Mouse (Mus musculus): Measurements from ENCODE around the gene Akap6. TPM values are rescaled to one million over a fixed set of nuclear protein-coding genes. Genes with fewer than 3 reads are reported as not detected.

The Akap6 gene
- polyA plus RNA-seq, 1 experiment, result 0.59 TPM

- TF ChIP-seq CTCF (IDR thresholded peaks at IDR 0.05; ENCODE audit: control insufficient read depth, insufficient read depth, insufficient replicate concordance, low read depth, low read length) (no peak), POLR2A (IDR thresholded peaks at IDR 0.05; ENCODE audit: control insufficient read depth, low read depth, low read length) (no peak)
- no peak overlapping the region for H3K27ac ChIP-seq (ENCODE audit: control insufficient read depth, insufficient read depth, low read depth, low read length)
- no peaks in the 10 kb centered on the region for H3K27me3 ChIP-seq (ENCODE audit: control insufficient read depth, insufficient read depth, low read length)
- no peak overlapping the region for H3K4me3 ChIP-seq (ENCODE audit: control insufficient read depth, low read depth, low read length)
- no peaks in the 10 kb centered on the region for H3K4me1 ChIP-seq (ENCODE audit: control insufficient read depth, insufficient read depth, low read length)
- H3K36me3 ChIP-seq (ENCODE audit: control insufficient read depth, insufficient read depth, low read length), result no peaks in the 10 kb centered on the region
Observed at GRCm38 (mm10) chr12:52991745-52992144, 292.6 kb downstream of the Akap6 start.

DNA sequence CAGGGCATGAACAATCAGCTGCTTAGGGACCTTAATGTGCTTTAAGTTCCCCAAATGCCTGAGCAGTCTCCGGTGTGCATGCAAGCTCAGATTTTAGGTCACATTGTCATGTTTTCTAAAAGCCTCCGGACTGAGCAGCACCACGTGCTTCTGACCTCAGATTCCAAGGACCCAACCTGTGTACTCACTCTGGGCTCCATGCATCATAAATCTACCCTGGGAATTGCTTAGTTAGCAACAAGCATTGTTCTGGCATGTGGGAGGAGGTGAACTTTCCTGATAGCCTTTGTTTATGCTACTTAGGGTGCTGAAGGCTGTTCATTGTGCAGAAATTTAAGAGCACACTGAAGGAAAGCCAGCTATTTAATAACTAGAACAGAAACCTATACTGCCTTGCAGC, 313.2 kb downstream of the Akap6 start:
- H3K27me3 ChIP-seq (ENCODE audit: control insufficient read depth, insufficient read depth, low read length), result no peaks in the 10 kb centered on the region
- H3K4me1 ChIP-seq (ENCODE audit: control insufficient read depth, insufficient read depth, low read length), result no peaks in the 10 kb centered on the region
- no peak overlapping the region for H3K27ac ChIP-seq (ENCODE audit: control insufficient read depth, insufficient read depth, low read depth, low read length)
- no peaks in the 10 kb centered on the region for H3K36me3 ChIP-seq (ENCODE audit: control insufficient read depth, insufficient read depth, low read length)
- TF ChIP-seq CTCF (IDR thresholded peaks at IDR 0.05; ENCODE audit: control insufficient read depth, insufficient read depth, insufficient replicate concordance, low read depth, low read length), result no peak
- no peak for TF ChIP-seq POLR2A (IDR thresholded peaks at IDR 0.05; ENCODE audit: control insufficient read depth, low read depth, low read length)
- no peak overlapping the region for H3K4me3 ChIP-seq (ENCODE audit: control insufficient read depth, low read depth, low read length)

DNA sequence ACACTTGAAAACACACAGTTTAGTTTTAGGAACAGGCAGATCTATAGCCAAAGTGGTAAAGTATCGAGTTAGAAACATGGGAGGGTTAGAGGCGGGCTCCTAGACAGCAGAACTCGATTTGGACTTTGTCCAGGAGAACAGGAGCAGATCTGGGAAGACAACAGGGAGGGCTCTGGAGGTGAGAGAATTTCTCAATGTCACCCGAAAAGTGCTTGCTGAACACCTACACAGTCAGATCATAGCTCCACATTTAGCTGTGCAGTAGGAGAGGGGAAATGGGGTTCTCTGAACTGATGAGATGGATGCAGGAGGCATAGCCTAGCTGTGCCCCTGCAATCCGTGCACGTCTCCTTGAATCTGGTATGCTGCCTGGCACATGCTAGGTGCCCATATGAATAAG, 315.4 kb downstream of the Akap6 start:
- Histone ChIP-seq H3K36me3 (ENCODE audit: control insufficient read depth, insufficient read depth, low read length) (no peaks in the 10 kb centered on the region), H3K27ac (ENCODE audit: control insufficient read depth, insufficient read depth, low read depth, low read length) (no peak overlapping the region), H3K4me3 (ENCODE audit: control insufficient read depth, low read depth, low read length) (no peak overlapping the region), H3K27me3 (ENCODE audit: control insufficient read depth, insufficient read depth, low read length) (no peaks in the 10 kb centered on the region), H3K4me1 (ENCODE audit: control insufficient read depth, insufficient read depth, low read length) (no peaks in the 10 kb centered on the region)
- TF ChIP-seq POLR2A (IDR thresholded peaks at IDR 0.05; ENCODE audit: control insufficient read depth, low read depth, low read length) (no peak), CTCF (IDR thresholded peaks at IDR 0.05; ENCODE audit: control insufficient read depth, insufficient read depth, insufficient replicate concordance, low read depth, low read length) (no peak)

GRCm38 (mm10) chr12:53024575-53025246, 325.5 kb downstream of the Akap6 start:
- TF ChIP-seq POLR2A (IDR thresholded peaks at IDR 0.05; ENCODE audit: control insufficient read depth, low read depth, low read length), result no peak
- TF ChIP-seq CTCF (IDR thresholded peaks at IDR 0.05; ENCODE audit: control insufficient read depth, insufficient read depth, insufficient replicate concordance, low read depth, low read length), result no peak
- Histone ChIP-seq H3K27me3 (ENCODE audit: control insufficient read depth, insufficient read depth, low read length) (no peaks in the 10 kb centered on the region), H3K4me1 (ENCODE audit: control insufficient read depth, insufficient read depth, low read length) (no peaks in the 10 kb centered on the region)

GRCm38 (mm10) chr12:53027308-53027707, 328.1 kb downstream of the Akap6 start:
- H3K27me3 ChIP-seq (ENCODE audit: control insufficient read depth, insufficient read depth, low read length), result no peaks in the 10 kb centered on the region
- H3K4me1 ChIP-seq (ENCODE audit: control insufficient read depth, insufficient read depth, low read length), result no peaks in the 10 kb centered on the region
- TF ChIP-seq CTCF (IDR thresholded peaks at IDR 0.05; ENCODE audit: control insufficient read depth, insufficient read depth, insufficient replicate concordance, low read depth, low read length) (no peak), POLR2A (IDR thresholded peaks at IDR 0.05; ENCODE audit: control insufficient read depth, low read depth, low read length) (no peak)
- no peak overlapping the region for H3K27ac ChIP-seq (ENCODE audit: control insufficient read depth, insufficient read depth, low read depth, low read length)
- no peaks in the 10 kb centered on the region for H3K36me3 ChIP-seq (ENCODE audit: control insufficient read depth, insufficient read depth, low read length)
- no peak overlapping the region for H3K4me3 ChIP-seq (ENCODE audit: control insufficient read depth, low read depth, low read length)

More at GRCm38 (mm10) chr12:53024575-53025246, 325.5 kb downstream of the Akap6 start:
- Histone ChIP-seq H3K36me3 (ENCODE audit: control insufficient read depth, insufficient read depth, low read length) (no peaks in the 10 kb centered on the region), H3K4me3 (ENCODE audit: control insufficient read depth, low read depth, low read length) (no peak overlapping the region), H3K27ac (ENCODE audit: control insufficient read depth, insufficient read depth, low read depth, low read length) (no peak overlapping the region)

GRCm38 (mm10) chr12:53028926-53029325, 329.7 kb downstream of the Akap6 start:
- H3K4me1 ChIP-seq (ENCODE audit: control insufficient read depth, insufficient read depth, low read length), result no peaks in the 10 kb centered on the region
- TF ChIP-seq POLR2A (IDR thresholded peaks at IDR 0.05; ENCODE audit: control insufficient read depth, low read depth, low read length) (no peak), CTCF (IDR thresholded peaks at IDR 0.05; ENCODE audit: control insufficient read depth, insufficient read depth, insufficient replicate concordance, low read depth, low read length) (no peak)
- no peak overlapping the region for H3K4me3 ChIP-seq (ENCODE audit: control insufficient read depth, low read depth, low read length)
- no peaks in the 10 kb centered on the region for H3K27me3 ChIP-seq (ENCODE audit: control insufficient read depth, insufficient read depth, low read length)
- H3K27ac ChIP-seq (ENCODE audit: control insufficient read depth, insufficient read depth, low read depth, low read length), result no peak overlapping the region
- H3K36me3 ChIP-seq (ENCODE audit: control insufficient read depth, insufficient read depth, low read length), result no peaks in the 10 kb centered on the region

DNA sequence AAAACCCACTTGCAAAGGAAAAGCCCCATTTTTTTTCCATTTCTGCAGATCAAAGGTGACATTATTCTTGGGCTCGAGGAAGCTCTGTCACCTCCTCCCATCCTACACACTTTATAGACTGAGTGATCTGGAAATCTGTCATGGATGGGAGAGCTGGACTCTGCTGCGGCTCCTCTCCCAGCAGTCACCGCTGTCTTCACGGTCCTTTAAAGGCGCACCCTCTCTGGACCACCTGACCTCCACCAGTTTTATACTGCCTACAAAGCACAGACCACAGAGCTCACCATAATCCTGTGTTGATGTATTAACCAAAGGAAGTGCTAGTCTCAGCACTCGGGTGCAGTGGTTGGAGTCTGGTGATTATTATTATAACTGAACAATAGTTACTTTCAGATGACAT, 330.7 kb downstream of the Akap6 start:
- Histone ChIP-seq H3K4me1 (ENCODE audit: control insufficient read depth, insufficient read depth, low read length) (no peaks in the 10 kb centered on the region), H3K27ac (ENCODE audit: control insufficient read depth, insufficient read depth, low read depth, low read length) (no peak overlapping the region), H3K4me3 (ENCODE audit: control insufficient read depth, low read depth, low read length) (no peak overlapping the region), H3K36me3 (ENCODE audit: control insufficient read depth, insufficient read depth, low read length) (no peaks in the 10 kb centered on the region), H3K27me3 (ENCODE audit: control insufficient read depth, insufficient read depth, low read length) (no peaks in the 10 kb centered on the region)
- TF ChIP-seq POLR2A (IDR thresholded peaks at IDR 0.05; ENCODE audit: control insufficient read depth, low read depth, low read length) (no peak), CTCF (IDR thresholded peaks at IDR 0.05; ENCODE audit: control insufficient read depth, insufficient read depth, insufficient replicate concordance, low read depth, low read length) (no peak)

Measured in testis, adult 2 months (tissue).